Mouse (Mus musculus): ENCODE measurements around the gene C730034F03Rik. TPM values are rescaled to one million over a fixed set of nuclear protein-coding genes. Genes with fewer than 3 reads are reported as not detected.

C730034F03Rik gene
- polyA plus RNA-seq (2012; rRNA removed), result 0.79 and 0.86 TPM in 2 replicates

DNA sequence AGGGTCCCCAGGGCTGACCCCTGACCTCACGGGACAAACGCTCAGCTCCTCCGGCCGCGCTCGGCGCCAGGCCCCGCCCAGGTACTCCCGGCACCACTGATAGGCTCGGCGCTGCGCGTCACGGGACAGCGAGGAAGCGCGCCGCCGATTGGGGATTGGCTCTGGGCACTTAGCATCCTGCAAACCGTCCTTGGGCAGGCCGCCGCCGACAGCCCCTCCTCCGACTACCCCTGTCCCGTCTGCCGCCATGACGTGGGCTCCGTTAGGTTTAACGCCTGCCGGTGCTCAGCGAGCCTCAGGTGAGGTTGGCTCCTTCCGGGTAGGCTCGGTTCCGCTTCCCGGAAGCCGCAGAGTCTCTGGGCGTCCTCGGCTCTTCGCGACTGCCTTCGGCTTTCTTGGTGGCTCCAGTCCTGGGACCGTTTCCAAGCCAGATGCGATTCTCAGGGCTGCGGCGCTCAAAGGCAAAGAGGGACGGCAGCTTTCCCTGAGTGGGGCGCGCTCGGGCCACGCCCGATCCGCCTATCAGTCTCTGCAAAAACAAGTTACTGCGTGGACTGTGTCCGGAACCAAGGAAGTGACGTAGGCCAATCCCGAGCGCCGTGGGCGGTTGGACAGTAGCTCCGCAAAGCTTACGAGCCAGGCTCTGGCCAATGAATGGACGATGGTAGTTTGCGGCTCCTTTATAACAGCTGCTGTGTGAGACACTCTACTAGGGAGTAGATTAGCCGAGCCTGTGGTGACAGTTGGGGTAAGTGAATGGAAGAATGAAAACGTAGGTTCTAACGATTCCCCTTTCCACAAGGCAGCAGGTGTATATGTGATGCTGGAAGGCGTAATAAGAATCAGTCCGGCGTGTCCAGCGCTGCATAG is at the start of gene C730034F03Rik, which contains the start of the genes Gm44502 and Chkb:
TSS of gene C730034F03Rik (plus strand) at position 238 of the 870 bp plus-strand sequence.
TSS of gene Gm44502 (minus strand) at position 345 of the 870 bp plus-strand sequence.
TSS of gene Chkb (minus strand) at position 557 of the 870 bp plus-strand sequence.

DNA sequence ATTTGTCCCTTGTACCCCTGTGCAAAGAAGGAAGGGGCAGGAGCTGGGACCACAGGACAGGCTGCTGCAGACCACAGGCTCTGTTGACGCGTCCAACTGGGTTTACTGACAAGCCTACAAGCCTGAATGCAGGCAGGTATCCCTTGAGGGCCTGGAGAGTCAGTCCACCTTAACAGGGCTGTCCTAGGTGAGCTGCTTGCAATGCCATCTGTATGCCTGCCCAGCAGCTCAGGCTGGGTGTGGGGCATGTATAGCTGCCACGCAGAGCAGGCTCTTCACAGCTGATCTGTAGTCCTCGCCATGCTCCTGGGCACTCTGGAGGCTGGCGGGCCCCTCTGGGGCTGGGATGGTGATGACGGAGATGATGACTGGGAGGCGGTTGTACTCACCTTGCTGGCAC is 44.8 kb upstream of the C730034F03Rik start, which contains the start of gene Klhdc7b:
TSS of gene Klhdc7b (plus strand) at position 301 of the 400 bp plus-strand sequence.

DNA sequence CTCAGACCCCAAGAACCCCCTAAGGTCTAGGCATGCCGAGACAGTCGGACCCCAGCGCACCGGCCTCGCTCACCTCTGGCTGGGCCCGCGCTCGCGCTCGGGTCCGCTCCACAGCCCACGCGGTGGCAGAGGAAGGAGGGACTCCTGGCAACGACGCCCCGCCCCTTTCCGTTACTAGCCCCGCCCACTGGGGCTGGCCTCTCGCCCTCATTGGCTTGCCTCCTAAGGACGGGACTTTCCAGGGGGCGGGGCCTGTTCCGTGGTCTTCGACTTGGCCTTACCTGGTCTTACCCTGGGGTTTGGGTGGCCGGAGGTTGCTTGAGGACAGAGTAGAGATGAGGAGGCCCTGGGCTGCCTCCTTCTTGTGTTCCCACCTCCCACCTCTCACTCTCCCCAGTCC is 19.3 kb upstream of the C730034F03Rik start, which contains the start of gene Syce3:
TSS of gene Syce3 (minus strand) at position 386 of the 400 bp plus-strand sequence.

DNA sequence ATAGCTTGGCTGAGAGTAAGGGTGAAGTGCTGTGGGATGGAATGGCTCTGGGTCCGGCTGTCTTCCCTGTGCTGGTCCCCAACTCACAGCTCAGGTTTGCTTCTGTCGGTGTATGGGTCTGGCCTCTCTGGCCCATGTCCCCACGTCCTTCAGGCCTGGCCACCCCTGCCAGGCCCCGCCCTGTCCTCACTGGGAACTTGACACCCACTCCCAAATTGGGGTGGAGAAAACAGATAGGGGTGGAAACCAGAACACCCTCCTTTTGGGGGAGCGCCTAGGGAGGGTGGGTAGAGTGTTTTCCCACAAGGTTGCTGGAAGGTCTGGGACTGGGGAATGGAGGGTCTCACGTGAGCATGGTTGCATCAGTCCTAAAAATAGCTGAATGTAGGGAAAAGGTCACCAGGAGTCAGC is 3.7 kb upstream of the C730034F03Rik start, which contains the start of gene Cpt1b:
TSS of gene Cpt1b (minus strand) at position 153 of the 411 bp plus-strand sequence.

DNA sequence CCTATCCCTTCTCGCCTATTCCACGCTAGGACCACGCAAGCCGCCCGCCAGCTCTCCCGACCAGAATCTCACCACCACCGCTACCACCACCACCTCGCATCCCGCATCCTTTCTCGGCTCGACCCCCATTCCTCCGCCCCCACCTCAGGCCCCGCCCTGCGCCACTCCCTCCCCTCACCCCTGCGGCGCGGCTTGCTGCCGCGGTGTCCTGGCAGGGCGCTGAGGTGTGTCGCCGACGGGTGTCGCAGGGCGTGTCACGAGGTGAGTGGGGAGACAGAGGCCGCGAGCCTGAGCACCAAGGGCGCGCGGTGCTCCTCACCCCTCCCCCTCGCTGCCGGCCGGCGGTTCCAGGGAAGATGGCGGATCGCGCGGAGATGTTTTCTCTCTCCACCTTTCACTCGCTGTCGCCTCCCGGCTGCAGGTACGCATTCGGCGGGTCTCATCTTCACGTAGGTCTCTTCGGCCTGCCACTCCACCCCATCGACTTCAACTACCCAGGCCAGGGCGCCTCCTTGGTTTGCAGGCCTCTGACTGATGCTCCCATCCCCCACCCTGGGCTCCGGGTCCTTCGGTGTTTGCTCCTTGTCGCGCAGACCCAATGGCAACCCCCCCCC is 24.6 kb downstream of the C730034F03Rik start, which contains the start of gene Mapk8ip2:
TSS of gene Mapk8ip2 (plus strand) at position 49 of the 614 bp plus-strand sequence.

DNA sequence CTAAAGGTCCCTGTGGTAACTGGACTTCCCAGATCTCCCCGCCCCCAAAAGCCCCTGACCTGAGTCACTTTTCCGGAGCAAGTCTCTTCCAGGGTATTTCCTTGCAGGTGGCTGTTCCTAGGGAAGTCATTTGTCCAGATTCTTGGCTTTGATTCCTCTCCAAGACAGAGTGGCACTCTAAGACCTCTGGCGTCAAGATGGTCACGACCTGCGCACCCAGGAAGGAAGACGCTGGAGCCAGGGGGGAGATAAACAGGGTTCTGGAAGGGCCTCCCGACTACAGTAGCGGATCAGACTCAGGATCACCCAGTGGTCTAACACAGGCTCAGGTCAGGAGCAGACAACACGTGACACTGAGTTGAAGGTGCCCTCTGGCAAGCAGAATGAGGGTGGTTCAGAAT is 47.7 kb downstream of the C730034F03Rik start, which contains the start of gene Arsa:
TSS of gene Arsa (minus strand) at position 335 of the 401 bp plus-strand sequence.

Other genes with a start within 250 kb of the C730034F03Rik start
- gene Plxnb2, start 248.8 kb upstream of the C730034F03Rik start, polyA plus RNA-seq (2012; rRNA removed), result 252 and 286 TPM in 2 replicates
- 28.0 and 31.9 TPM in 2 replicates for gene Dennd6b, start 233.1 kb upstream of the C730034F03Rik start, polyA plus RNA-seq (2012; rRNA removed)
- 197 and 489 TPM in 2 replicates for gene Ppp6r2, start 218.0 kb upstream of the C730034F03Rik start, polyA plus RNA-seq (2012; rRNA removed)
- gene Sbf1, start 114.3 kb upstream of the C730034F03Rik start, polyA plus RNA-seq (2012; rRNA removed), result 256 and 291 TPM in 2 replicates
- gene Adm2, start 106.9 kb upstream of the C730034F03Rik start, polyA plus RNA-seq (2012; rRNA removed), result 10.3 and 12.0 TPM in 2 replicates
- 29.3 and 44.2 TPM in 2 replicates for gene Miox, start 95.2 kb upstream of the C730034F03Rik start, polyA plus RNA-seq (2012; rRNA removed)
- 61.3 and 76.7 TPM in 2 replicates for gene Lmf2, start 73.9 kb upstream of the C730034F03Rik start, polyA plus RNA-seq (2012; rRNA removed)
- gene Ncaph2, start 73.9 kb upstream of the C730034F03Rik start, polyA plus RNA-seq (2012; rRNA removed), result 210 and 215 TPM in 2 replicates
- 108 and 113 TPM in 2 replicates for gene Sco2, start 55.7 kb upstream of the C730034F03Rik start, polyA plus RNA-seq (2012; rRNA removed)
- 22.0 and 32.3 TPM in 2 replicates for gene Tymp, start 52.5 kb upstream of the C730034F03Rik start, polyA plus RNA-seq (2012; rRNA removed)
- gene Odf3b, start 50.3 kb upstream of the C730034F03Rik start, polyA plus RNA-seq (2012; rRNA removed), result 89.5 and 107 TPM in 2 replicates
- 0.17 and 0.18 TPM in 2 replicates for gene Klhdc7b, start 44.7 kb upstream of the C730034F03Rik start, polyA plus RNA-seq (2012; rRNA removed)
- not detected in 2 replicates for gene Syce3, start 19.1 kb upstream of the C730034F03Rik start, polyA plus RNA-seq (2012; rRNA removed)
- 1.3 and 1.9 TPM in 2 replicates for gene Cpt1b, start 3.7 kb upstream of the C730034F03Rik start, polyA plus RNA-seq (2012; rRNA removed)
- gene Gm44502, start 107 bp downstream of the C730034F03Rik start, polyA plus RNA-seq (2012; rRNA removed), result 1.8 and 3.8 TPM in 2 replicates
- 40.5 and 57.3 TPM in 2 replicates for gene Chkb, start 319 bp downstream of the C730034F03Rik start, polyA plus RNA-seq (2012; rRNA removed)
- 0.33 and 0.51 TPM in 2 replicates for gene Mapk8ip2, start 24.3 kb downstream of the C730034F03Rik start, polyA plus RNA-seq (2012; rRNA removed)
- gene Arsa, start 47.8 kb downstream of the C730034F03Rik start, polyA plus RNA-seq (2012; rRNA removed), result 38.4 and 43.7 TPM in 2 replicates
- gene Shank3, start 70.0 kb downstream of the C730034F03Rik start, polyA plus RNA-seq (2012; rRNA removed), result 29.6 and 30.5 TPM in 2 replicates
- gene Acr, start 138.7 kb downstream of the C730034F03Rik start, polyA plus RNA-seq (2012; rRNA removed), result 1.2 and 1.8 TPM in 2 replicates
- 25.7 and 33.3 TPM in 2 replicates for gene Rabl2, start 162.3 kb downstream of the C730034F03Rik start, polyA plus RNA-seq (2012; rRNA removed)

All from ovary, adult 2 months (tissue).